Mouse (Mus musculus) brown adipose tissue, adult 24 weeks (tissue): Measurements from ENCODE around the gene Glipr1. TPM values are rescaled to one million over a fixed set of nuclear protein-coding genes. Genes with fewer than 3 reads are reported as not detected.
A peak's percentile ranks its signal among the peaks of the same experiment; 100 is the strongest.
"Not testable (repeated sequence)": the region's sequence is repeated elsewhere in the genome, so short reads cannot be mapped to it uniquely, and the experiment has no call there.

Experiments used
- H3K27ac ChIP-seq: fragments of 200-500 bp; replicated peaks from 2 replicates; pipeline ENCODE4 v1.5.1; 2012; ENCODE audit warnings: low read depth, mild to moderate bottlenecking, low read length
- H3K4me1 ChIP-seq: fragments of 200-500 bp; 2 replicates; pipeline ENCODE4 v1.6.1; 2012; ENCODE audit warnings: low read length, mixed read lengths; ENCODE audit not compliant: control insufficient read depth, insufficient read depth, insufficient read length
- H3K4me3 ChIP-seq: fragments of 200-500 bp; 2 replicates; pipeline ENCODE4 v1.5.1; 2012; ENCODE audit warnings: low read depth, mild to moderate bottlenecking, low read length, moderate library complexity; ENCODE audit not compliant: insufficient read depth
- polyA plus RNA-seq: library from polyadenylated mRNA; stranded (reverse); fragments of >200 nt; gene quantifications from 2 replicates; pipeline ENCODE4 v1.2.4, GENCODE M21; 2012; ENCODE audit not compliant: missing spikeins, insufficient read depth, insufficient read length

The Glipr1 gene
- 1.7 and 4.0 TPM in 2 replicates for polyA plus RNA-seq

DNA sequence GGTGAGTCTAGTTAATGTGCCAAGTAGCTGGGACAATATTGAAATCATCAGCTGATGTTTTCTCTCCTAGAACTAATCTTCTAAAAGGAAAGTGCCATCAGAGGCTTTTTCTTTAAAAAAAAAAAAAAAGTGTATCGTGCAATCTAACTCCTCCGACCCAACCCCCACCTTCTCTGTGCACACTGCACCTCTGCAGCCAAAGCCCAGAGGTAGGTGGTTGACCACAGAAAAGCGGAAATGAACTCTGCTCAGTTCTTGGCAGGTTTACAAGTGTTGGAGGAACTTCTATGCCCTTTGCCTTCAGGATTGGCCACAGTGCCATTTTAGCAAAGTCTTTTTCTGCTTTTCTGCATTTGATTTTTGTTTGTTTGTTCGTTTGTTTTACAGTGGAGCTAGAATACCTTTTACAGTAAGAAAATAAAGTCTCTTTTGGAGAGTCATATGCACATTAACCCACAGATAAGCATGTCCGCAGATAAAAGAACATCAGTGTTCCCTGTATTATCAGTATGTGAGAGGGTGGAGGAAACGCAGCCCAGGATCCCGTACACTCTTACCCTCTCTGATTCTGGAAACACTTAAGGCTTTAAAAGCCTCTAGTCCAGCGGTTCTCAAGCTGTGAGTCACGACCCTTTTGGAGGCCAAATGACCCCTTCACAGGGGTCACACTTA is at the start of gene Glipr1:
Gene Glipr1, minus strand, starts transcription at position 88 of the 672 bp plus-strand sequence.
- Histone ChIP-seq H3K4me3 (no peak within 1 kb of the TSS), H3K27ac (no peak within 1 kb of the TSS), H3K4me1 (no peaks in the 10 kb centered on the region)

DNA sequence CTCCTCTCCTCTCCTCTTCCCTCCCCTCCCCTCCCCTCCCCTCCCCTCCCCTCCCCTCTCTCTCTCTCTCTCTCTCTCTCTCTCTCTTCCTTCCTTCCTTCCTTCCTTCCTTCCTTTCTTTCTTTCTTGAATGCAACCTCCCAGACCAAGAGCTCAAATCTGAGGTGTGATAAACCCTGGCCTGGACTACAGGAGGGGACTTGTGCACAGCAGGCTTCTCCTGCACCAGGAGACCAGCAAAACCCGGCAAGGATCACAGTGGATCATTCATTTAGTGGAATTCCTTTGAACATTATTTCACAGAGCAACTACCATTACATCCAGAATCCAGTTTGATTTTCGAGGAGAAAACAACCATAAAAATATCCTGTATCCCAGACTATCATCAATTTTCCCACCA is 49.5 kb upstream of the Glipr1 start:
- H3K4me1 ChIP-seq = not testable (repeated sequence)

DNA sequence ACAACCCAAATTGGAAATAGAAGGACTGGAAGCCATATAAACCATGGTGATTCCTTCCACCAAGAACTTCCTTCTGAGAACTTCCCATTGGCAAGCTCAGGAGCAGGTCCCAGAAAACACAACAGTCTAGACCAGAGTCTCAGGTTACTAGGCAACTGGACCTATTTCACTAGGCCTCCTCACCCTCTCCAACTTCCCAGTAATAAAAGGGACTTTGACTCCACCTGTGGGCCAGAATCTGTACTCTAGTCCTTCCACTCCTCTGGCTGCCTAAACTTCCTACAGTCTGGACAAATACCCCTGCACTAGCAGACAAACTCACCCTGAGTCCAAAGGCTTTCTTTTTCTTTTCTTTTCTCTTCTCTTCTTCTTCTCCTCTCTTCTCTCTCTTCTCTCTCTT is 48.8 kb upstream of the Glipr1 start:
- Histone ChIP-seq H3K4me3 (no peak overlapping the region), H3K4me1 (no peaks in the 10 kb centered on the region), H3K27ac (no peak overlapping the region)

More for the DNA sequence above, 49.5 kb upstream of the Glipr1 start:
- H3K27ac ChIP-seq, H3K4me3 ChIP-seq: not testable (repeated sequence)

DNA sequence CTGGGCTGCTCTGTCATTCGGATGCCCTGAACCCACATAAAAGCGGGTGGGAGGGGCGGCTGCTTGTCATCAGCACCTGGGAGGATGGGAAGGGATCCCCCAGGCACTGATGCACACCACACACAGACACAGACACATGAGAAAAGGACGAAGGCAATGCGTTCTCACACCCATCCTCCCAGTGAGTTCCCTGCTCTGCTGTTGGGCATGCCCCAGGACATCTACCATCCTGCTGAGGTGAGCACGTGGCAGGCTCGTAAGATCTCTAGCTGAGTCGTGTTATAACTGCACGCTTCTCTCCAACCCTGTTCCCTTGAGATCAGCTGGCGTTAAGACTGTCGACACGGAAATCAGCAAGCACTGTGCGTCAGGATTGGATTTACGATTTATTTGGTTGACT is 41.9 kb upstream of the Glipr1 start:
- H3K27ac ChIP-seq, H3K4me1 ChIP-seq, H3K4me3 ChIP-seq: not testable (repeated sequence)

DNA sequence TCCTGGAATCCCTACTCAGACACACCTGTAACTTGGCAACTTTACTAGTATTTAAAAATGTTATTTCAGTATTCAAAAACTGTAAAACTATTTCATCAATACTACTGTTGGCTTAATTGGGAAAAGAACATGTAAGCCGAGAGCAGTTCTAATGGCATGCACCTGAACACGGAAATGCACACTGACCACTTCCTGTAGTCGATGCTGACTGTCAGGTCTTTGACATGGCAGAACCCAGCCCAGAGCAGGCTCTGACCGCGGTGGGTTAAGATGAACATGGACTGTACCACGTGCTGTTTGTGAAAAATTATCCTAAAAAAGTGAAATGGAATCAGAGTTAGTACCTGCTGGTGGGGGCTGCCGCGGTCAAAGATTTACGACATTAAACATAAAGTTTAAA is 41.1 kb upstream of the Glipr1 start:
- H3K4me1 ChIP-seq, H3K27ac ChIP-seq, H3K4me3 ChIP-seq: not testable (repeated sequence)

DNA sequence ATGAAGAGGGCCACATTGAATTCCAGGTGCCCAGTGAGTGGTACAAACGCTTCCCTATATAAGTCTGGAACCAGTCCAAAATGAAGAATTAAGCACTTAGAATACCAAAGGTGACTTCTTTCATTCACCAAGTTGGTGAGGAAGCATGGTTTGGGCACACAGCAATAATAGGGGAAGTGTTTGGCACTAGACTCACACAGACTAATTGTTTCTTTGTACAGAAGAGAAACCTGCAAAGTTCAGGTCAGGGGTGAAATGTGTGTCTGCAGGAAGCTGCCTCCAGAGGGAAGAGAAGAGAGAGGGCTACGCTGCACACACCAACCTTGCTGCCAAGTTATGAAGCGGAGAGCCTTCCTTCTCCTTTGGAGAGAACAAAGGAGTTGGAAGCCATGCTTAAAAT is 26.3 kb upstream of the Glipr1 start:
- H3K4me1 ChIP-seq, H3K4me3 ChIP-seq, H3K27ac ChIP-seq: not testable (repeated sequence)

DNA sequence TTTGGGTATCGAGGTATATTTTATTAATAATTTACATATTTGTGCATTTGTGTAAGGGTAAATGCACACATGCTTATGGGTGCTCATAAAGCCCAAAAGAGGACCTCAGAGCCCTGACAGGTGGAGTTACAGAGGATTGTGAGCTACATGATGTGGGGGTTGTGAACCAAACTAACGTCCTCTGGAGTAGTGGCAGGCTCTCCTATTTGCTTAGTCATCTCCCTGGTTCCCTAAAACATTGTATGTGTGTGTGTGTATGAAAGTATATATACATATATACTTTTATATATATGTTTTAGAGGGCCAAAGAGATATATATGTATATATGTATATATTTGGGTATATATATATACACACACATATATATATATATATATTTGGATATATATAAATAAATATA is 21.2 kb upstream of the Glipr1 start:
- Histone ChIP-seq H3K4me1 (no peaks in the 10 kb centered on the region), H3K4me3 (no peak overlapping the region), H3K27ac (no peak overlapping the region)

DNA sequence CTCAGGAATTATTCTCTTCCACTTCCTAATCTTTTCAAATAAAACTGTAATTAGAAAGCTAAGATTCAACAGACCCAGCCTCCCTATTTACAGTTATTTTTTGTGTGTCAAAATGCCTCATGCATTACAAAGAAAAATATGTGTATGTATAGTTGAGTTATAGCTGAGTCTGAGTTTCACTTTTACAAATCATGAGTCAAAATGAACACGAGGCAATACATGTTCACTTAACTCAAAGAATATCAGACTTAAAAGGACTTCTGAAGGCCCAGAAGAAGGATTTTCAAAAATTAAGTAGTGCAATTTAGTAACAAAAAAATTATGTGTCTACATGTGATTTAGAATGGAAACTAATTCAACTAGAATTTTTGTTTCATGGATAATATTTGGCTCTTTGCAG is 7.1 kb upstream of the Glipr1 start:
- not testable (repeated sequence) for H3K27ac ChIP-seq, H3K4me1 ChIP-seq, H3K4me3 ChIP-seq

DNA sequence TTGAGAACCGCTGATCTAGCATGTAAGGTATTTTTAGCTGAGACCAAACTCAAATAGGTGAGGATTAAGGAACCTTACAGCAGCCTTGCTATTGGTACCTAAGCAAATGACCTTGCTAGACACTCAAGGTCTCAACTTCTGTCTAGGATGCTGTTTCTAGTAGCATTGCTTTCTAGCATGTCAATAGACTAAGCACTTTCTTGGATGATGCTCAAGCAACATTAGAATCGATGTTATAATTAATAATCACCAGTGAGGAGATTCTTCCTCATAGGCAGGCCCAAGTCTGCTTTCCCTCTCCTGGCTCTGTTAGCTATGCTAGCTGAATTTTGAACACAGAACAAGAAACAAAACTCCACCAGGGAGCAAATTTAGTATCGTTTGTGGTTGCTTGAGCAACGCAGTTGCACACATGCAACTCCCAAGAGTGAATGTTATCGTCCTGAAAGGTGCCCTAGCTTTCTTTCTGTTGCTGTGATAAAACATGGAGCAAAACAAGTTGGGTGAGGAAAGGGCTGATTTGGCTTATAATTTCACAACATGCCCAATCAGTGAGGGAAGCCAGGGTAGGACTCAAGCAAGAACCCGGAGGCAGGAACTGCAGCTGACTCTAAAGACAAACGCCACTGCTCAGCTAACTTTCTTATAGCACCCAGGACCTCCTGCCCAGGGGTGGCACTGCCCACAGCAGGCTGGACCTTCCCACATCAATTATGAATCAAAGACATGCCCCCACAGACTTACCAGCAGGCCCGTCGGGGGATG is 493 bp downstream of the Glipr1 start:
- Histone ChIP-seq H3K27ac (no peak overlapping the region), H3K4me1 (no peaks in the 10 kb centered on the region), H3K4me3 (no peak overlapping the region)

DNA sequence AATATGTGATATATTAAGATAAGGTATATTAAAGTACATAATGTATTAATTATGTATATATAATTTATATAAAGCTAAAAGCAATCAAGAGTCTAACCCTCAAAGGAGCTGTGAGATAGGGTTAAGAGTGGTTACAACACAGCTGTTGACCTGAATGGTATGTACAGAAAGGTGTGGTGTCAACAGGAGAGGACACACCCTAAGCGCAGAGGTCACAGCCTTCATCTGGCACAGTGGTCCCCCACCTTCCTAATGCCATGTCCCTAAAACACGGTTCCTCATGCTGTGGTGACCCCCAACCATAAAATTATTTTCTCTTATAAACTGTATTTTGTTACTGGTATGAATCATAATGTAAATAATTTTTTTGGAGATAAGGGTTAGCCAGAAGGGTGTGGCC is 1.1 kb downstream of the Glipr1 start:
- no peak overlapping the region for H3K27ac ChIP-seq
- no peaks in the 10 kb centered on the region for H3K4me1 ChIP-seq
- no peak overlapping the region for H3K4me3 ChIP-seq

DNA sequence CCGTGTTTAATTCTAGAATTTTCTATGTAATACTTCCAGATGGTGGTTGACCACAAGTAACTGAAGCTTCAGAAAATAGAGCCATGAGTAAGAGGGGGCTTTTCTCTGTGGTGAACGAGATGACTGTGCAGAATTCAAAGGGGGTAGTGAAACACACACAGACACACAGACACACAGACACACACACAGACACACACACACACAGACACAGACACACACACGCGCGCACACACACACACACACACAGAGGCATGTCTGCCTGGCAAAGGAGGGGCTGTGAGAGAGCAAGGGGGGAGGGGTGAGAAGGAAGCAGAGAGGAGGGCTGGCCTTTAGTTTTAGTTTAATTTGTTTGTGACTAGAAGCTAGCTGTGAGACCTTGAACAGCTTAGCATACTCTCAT is 1.9 kb downstream of the Glipr1 start:
- H3K27ac ChIP-seq = no peak overlapping the region
- no peak overlapping the region for H3K4me3 ChIP-seq
- H3K4me1 ChIP-seq = no peaks in the 10 kb centered on the region

DNA sequence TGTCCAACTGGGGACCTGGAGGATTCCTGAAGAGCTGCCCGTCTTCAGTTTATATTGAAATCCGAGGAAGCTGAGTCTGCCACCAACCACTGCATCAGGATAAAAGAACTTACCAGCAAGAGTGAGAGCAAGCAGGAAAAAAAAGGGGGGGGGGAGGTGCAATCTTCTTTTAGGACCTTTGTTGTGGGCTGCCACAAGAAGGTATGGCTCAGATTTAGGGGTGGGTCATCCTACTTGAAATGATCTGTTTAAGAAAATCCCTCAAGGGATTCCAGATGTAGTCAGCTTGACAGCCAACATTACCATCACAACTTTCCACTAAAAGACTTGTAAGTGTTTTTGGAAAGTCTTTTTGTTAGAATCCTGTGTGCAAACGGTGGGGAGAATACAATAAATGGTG is 2.7 kb downstream of the Glipr1 start:
- Histone ChIP-seq H3K27ac (no peak overlapping the region), H3K4me1 (no peaks in the 10 kb centered on the region), H3K4me3 (no peak overlapping the region)

DNA sequence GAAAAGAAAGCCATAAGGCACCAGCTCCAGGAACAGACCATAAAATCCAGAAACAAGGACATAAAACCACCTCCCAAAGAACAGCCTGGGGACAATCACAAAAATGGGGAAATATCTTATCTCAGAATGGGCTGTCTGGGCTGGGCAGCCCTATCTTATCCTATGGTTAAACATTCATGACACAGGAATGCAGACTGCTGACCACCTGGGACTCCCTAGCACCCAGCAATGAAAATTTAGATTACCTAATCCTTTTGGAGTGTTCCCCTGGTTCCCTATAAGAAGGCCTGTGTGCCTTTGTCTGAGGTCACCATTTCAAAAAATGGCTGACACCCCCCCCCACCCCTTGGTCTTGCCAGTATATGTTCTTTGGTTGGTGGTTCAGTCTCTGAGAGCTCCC is 4.8 kb downstream of the Glipr1 start:
- Histone ChIP-seq H3K4me3 (no peak overlapping the region), H3K27ac (no peak overlapping the region), H3K4me1 (no peaks in the 10 kb centered on the region)

DNA sequence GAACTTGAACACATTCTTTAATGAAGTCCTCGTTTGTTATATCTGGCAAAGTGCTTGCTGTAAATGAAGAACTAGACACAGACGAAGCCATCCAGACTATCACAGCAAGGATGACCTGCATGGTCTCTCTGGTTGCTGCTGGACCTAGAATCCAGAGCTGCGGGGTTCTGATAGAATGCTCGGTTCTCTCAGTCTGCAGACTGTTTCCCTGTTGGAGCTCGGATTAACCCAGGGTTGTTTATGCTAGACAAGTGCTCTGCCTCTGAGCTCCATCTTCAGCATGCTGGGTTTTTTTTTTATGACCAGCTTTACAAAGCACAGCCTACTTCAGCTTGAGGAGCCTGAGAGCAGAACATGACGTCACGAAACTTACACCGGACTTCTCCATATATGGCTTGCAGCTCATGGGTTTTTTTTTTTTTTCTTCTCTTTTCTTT is 5.5 kb downstream of the Glipr1 start:
- Histone ChIP-seq H3K27ac (0 out of 2 replicates have a peak overlapping the region, but pooled peaks have one; percentile 16), H3K4me1 (no peaks in the 10 kb centered on the region), H3K4me3 (peak overlapping the region; percentile 38)

DNA sequence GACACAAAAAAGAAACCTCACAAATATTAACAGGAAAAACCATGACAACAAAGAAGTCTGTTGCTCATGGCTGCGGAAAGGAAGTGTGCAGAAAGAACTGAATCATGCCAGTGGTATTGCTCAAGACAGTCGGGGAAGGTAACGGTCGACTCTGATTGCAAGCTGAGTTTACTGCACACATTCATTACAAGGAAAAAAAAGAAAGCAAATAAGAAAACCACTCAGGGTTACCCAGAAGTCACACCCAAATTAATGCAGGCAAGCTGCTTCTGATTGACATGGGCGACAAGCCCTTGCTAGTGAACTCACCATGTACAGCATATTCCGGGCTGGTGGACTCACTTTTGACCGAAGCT is 5.9 kb downstream of the Glipr1 start:
- Histone ChIP-seq H3K4me3 (peak overlapping the region; percentile 38), H3K4me1 (no peaks in the 10 kb centered on the region), H3K27ac (0 out of 2 replicates have a peak overlapping the region, but pooled peaks have one; percentile 16)
